Mouse (Mus musculus) 3134 (cell line): Measurements from ENCODE around the gene Brinp1.
A peak's percentile ranks its signal among the peaks of the same experiment; 100 is the strongest.

Experiments used
- DNase-seq: peaks from one replicate; pipeline ENCODE4 v3.0.0-alpha.2; 2011; ENCODE audit warnings: low spot score; ENCODE audit not compliant: insufficient read length; ENCODE audit errors: extremely low read depth

Brinp1 gene

DNA sequence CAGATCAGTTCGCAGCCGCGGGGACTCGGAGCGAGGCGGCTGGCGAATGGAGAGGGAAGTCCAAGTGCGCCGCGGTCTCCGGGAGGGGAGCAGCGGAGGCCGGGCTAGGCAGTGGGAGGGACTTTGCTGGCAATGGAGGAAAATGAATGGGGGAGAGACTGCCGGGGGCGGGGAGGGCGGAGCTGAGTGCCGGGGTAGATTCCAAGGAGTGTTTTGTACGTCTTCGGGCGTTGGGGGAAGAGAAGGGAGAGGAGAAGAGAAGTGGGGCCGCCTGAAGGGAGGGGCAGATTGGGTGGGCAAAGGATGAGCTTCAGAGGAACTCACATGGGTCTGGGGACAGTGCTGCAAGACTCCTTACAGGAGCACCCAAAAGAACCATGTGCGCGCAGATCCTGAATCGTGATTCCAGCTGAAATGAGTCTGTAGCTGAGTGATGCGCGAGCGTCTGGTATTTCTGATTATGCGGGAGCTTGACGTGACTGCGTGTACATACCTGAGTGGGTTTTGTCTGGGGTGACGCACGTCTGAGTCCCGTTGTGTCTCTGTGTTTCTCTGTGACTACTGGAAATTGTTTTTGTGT lies at the start of gene Brinp1:
TSS of gene Brinp1 (minus strand) at position 76 of the 580 bp plus-strand sequence.
- DNase-seq = no peak

GRCm38 (mm10) chr4:68957265-68957664 lies 3.1 kb upstream of the Brinp1 start:
- no peak for DNase-seq

GRCm38 (mm10) chr4:68955621-68956020 lies 1.4 kb upstream of the Brinp1 start:
- no peak for DNase-seq

GRCm38 (mm10) chr4:68953667-68954321 lies 403 bp downstream of the Brinp1 start:
- peak; percentile 10 for DNase-seq

GRCm38 (mm10) chr4:68953131-68953551 lies 1.1 kb downstream of the Brinp1 start:
- no peak for DNase-seq

DNA sequence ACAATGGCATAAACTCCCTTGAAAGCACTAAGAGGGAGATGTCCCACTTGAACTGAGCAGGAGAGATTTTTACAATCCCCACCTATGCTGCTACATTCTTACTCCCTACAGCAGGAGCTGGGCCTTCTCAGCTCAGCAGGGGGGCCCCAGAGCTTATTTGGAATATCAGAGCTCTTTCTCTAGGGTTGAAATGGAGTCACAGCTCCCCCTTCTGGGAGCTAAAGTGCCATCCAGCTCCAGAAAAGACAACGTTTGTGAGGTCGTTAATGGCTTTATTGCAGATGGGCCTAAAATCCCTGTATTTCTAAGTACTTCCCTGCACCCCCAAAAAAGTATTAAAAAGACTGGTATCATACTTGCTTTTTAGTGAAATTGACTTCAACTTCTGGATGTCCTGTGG lies 3.6 kb downstream of the Brinp1 start:
- DNase-seq = no peak

GRCm38 (mm10) chr4:68942938-68943337 lies 11.3 kb downstream of the Brinp1 start:
- DNase-seq = no peak

DNA sequence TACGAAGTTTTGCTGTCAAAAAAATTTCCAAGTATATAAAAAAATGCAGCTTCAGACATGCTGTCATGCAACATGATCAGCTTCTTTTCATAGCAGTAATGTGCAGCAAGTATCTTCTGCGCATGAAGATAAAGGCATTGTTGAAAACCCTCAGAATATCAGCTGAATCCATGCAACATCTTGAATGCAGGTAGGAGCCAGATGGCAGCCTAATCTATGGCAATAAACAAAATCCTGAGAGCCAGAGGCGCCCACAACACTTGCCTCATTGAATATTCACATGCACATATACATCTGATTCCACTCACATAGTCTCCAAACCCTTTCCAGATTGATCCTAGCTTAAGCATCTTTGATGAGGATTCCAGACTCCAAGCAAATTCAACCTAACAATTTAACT lies 24.2 kb downstream of the Brinp1 start:
- no peak for DNase-seq

DNA sequence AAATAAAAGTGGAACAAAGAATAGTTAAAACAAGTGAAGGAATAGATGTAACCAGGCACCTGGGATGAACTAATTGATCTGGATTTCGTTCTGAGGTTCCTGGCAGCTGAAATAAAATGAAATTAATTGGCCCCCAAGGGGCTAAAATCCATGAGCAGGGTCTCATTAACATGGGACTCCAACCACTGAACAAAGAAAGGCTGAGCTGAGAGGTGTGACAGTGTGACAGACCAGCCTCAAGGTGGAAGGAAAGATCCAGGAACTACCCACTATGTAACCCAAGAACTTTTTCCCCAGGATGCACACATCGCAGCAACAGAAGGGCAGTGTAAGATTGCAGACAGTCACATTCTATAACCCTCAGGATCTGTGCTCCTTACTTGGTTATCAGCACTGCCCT lies 28.1 kb downstream of the Brinp1 start:
- DNase-seq = no peak

GRCm38 (mm10) chr4:68922944-68923343 lies 31.3 kb downstream of the Brinp1 start:
- DNase-seq = no peak

- DNase-seq = no peak
Measured at GRCm38 (mm10) chr4:68922504-68922903, 31.7 kb downstream of the Brinp1 start.

DNA sequence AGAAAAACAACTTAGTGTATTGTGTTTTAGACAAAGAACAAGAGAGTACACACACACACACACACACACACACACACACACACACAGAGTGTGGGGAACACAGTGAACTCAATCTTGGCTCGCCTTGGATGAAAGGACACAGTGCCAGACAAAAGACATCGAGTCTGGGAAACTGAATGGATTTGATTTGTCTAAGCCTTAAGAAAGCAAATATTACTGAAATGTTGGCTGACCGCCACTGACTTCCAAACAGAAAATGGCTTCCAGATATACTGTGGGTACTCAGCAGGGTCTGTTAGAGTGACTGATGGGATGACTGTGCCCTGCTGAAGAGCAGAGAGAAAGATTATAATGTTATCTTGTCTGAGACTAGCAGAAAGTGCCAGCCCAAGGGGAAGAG lies 34.1 kb downstream of the Brinp1 start:
- DNase-seq = no peak

DNA sequence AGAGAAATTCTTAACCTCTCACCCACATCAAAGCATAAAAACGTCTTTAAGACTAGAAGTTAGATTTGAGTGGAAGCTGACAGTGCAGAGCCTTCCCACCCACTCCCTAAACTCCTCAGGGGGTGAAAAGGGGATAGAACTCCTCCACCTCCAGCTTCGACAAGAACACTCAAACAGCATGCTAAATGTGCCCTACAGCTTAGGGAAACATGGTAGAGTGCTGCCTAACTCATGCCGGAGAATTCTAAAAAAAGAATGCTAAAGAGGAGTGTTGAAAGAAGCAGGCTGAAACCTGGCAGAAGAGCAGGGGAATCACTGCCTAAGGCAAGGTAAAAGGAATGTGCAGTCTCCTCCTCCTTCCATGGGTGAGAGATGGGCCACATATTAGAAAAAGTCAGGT lies 43.3 kb downstream of the Brinp1 start:
- DNase-seq = no peak

DNA sequence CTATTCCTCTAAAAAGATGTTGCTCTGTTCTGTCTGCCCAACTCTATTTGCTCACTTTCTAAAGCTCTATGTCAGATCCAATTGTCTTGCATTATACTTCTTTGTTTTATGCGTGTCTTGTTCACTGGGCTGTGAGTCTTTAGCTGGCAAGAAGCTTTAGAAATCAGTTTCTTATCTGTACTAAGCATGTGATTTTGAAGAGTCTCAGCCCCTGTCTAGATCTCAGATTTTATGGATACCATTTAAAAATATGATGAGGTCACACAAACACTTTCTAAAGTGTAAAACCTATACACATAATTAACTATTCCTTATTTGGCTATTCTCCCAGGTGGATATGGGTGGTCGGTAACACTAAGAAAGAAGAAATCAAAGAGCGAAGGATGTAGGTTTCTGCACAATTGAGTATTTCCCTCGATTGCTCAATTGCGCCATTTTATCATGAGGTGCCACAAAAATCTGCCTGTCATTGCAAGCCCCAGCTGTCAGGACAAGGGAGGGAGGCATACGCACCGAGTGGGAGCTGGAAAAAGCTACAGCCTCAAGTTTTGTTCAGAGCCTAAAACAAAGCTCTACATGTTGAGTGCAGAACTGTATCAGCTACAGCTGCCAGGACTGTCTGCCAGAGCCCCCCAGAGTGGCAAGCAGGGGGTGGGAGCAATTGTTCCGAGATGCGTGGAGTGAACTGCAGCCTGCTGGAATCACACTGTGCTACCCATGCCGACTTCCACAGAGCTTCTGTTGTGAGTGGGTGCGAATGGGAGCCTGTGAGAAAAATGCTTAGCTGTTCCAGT lies 47.6 kb downstream of the Brinp1 start:
- DNase-seq = no peak

- DNase-seq = no peak
Measured at GRCm38 (mm10) chr4:68890526-68890925, 63.7 kb downstream of the Brinp1 start.

DNA sequence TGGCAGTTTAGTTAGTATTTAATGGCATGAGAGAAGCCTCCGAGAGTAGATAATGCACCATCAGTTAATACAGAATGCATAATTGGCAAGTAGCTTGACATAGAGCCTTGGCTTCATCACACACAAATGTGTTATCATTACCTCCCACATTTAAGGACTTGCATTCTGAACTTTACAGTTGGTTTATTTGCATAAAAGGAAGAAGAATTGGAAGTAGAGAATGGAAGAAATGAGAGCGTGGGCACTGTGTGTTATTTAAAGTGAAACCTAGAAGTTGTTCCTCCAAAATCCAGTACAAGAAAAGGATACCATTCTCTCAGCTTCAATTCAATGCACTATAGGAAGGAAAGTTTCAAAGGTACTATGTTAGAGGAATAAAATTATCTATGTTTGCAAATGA lies 67.9 kb downstream of the Brinp1 start:
- DNase-seq = no peak

DNA sequence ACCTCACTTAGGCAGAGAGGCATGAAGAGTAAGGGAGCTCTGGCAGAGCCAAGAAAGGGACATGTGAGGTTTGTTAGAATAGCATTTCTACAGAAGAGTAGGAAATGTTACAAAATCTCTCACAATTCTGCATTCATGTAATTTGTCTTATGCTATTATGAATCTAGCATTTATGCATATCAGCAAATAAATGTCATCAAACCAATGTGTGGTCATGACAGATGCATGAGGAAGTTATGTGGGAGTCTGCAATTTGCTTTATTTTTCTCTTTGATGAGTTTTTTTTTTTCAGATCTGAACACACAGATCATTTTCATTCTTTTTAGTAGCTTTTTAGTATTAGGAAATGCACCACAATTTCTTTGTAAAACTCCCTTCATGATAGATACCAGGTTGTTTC lies 82.2 kb downstream of the Brinp1 start:
- DNase-seq = no peak

GRCm38 (mm10) chr4:68865135-68865767 lies 88.9 kb downstream of the Brinp1 start:
- DNase-seq = peak; percentile 47

GRCm38 (mm10) chr4:68864668-68865067 lies 89.5 kb downstream of the Brinp1 start:
- no peak for DNase-seq

- DNase-seq = peak; percentile 45
Measured at GRCm38 (mm10) chr4:68856868-68857267, 97.3 kb downstream of the Brinp1 start.

- DNase-seq = no peak
Measured at GRCm38 (mm10) chr4:68849671-68850070, 104.5 kb downstream of the Brinp1 start.
